Mouse (Mus musculus) CD4-positive, CD25-positive, alpha-beta regulatory T cell, adult 2 months (primary cell): ENCODE measurements around the gene Gm10643.

ENCODE experiments used
- DNase-seq: peaks from one replicate; pipeline ENCODE4 v3.0.0-alpha.2; 2012; ENCODE audit warnings: low read depth, low spot score

Gm10643 gene

DNA sequence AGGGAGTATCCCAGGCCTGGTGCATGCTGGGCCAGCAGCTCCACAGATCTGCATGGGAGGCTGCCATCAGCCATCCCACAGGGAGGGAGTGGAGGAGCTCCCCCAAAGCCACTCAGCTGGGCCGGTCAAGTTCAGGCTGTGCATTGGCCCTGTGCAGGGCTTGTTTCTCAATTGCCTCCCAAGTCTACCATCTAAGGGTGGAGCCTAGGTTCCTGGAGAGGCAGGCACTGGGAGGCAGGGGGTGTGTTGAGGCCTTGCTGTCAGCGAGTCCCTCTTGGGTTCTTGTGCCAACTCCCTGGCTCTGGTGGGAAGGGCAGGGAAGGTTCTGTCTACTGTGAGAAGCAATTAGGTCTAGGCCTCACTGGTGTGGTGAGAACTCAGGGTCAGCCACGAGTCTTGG, 7.0 kb upstream of the Gm10643 start:
- no peak for DNase-seq

DNA sequence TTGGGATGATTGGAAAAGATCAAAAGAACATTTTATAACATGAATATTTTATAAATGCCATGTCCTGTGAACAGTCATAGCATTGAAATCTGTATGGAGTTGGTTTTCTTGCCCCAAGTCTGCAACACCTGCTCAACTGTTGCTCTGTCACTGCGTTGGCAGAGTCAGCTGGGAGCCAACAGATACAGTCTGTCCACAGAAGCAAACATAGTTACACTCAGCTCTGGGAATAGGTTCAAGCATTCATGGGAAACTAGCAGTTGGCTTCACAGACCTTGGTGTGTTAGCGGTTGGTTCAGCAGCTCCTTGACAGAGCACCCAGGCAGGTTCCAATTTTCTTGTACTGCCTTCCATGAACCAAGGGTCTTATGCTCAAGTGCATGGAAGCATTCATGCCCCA, 5.7 kb upstream of the Gm10643 start:
- DNase-seq: no peak

DNA sequence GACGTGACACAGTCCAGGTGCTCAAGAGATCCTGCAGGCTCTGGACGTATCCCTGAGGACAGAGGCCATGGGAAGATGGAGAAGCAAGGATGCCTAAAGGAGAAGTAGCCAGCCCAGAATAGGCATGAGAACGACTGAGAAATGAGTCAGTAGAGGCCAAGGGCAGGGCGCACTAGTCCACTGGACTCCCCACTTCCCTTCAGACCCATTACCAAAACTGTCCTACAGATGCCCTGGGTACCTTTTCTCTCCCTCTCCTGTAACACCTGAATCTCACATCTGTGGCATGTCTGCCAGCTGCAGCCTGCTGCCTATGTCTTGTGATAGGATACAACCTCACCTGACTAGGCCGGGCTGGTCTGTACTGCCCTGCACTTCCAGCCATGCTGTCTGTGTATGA, 5.3 kb upstream of the Gm10643 start:
- no peak for DNase-seq

DNA sequence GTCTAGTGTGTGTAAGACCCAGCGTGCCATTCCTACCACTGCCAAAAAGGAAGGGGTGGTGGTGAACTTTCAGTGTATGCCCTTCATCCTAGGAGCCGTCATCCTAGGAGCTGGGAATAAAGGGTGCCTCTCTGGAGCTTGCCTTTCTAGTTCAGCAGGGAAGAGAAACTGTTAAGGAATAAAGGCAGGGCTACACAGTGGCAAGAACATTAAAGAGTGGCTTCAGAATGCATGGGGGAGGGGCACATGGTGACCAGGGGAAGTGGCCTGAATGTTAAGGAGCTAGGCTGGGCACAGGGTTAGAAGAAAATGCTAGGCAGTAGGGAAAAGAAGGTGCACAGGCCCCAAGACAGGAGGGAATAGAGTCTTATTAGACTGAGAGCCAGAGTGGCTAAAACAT, 4.8 kb upstream of the Gm10643 start:
- DNase-seq: no peak

DNA sequence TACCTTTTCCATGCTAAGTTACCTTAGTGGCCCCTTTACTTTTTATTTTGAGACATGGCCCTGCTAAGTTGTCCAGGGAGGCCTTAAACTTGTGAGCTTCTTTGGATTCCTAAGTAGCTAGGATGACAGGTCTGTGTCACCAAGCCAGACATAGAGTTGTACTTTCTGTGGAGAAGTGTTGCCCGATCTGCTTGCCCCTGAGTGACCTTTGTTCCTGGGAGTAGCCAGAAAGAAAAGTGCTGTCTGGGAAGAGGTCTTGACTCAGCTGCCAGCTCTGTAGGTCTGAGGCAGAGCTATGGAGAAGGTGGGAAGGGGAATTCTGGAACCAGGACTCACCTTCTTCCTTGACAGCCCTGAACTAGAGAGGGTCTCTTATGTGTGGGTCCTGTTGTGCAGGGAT, 4.2 kb upstream of the Gm10643 start:
- no peak for DNase-seq

DNA sequence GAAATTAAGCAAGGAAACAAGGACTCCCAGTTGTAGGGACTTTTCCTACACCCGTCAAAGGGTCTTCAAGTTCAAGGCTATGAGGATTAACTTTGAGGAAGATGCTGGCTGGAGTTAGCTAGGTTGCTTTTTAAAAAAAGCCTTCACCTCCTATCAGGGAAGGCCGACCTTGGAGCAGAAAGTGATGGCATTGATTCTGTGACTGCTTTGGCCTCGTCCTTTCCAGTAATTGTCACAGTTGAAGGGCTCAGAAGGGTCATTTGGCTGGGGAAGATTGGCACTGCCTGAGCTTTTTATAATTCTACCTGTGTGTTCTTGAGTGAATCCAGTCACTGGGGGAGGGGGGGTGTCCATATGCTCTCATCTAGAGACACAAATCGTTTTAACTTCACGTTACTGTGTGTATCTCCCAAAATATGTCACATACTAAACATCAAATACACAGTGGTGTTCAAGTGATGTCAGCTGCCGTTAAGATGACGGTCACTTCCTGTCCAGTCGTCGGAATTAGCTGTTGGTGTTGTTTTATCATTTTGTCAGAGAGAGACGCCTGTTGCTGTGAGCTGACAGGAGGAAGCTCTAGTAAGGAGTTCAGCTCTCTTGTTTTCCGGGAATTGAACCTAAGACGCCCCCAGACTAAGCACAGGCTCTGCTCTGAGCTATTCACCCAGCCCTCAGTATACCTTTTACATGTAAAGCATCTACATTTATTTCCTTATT, 3.5 kb upstream of the Gm10643 start:
- peak; percentile 41 for DNase-seq

DNA sequence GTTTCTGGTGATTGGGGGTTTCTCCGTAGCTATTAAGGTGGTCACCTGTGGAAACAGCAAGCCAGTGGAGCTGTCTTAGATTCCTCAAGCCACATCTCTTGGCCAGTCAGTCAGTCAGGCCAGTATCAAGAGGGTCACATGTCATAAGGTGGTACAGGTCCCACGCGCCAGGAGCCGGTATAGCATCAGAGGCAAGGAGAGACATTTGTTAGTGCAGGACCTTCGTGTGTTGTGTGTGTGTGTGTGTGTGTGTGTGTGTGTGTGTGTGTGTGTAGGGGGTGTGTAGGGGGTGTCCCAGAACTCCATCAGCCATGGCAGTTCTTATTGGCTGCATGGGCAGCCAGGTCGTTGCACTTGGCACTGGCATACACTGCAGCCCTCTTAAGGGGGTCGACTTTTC, 3.0 kb upstream of the Gm10643 start:
- DNase-seq: peak; percentile 29

DNA sequence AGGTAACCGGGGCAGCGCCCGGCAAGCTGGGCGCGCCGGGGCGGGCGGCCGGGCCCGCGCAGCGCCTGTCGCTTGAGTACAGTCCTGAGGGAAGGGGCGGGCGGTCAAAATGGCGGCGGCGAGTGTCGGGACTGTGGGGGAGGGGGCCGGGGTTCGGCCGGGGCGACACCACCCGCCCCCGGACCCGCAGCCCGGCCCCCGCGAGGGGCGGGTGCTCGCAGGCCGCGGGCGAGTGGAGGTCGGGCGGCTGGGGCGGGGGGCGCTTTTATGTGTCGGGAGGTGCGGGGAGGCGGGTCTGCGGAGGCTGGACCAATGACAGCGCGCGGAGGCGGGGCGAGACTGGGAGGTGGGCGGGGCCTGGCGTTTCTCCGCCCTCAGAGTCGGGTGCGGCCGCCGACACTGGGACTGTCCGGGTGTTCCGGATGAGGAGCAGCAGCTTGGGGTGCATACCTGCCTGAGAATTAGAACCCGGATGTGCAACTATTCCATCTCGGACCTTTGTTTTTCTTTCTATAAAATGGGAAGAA, 2.2 kb upstream of the Gm10643 start:
- peak; percentile 97 for DNase-seq

DNA sequence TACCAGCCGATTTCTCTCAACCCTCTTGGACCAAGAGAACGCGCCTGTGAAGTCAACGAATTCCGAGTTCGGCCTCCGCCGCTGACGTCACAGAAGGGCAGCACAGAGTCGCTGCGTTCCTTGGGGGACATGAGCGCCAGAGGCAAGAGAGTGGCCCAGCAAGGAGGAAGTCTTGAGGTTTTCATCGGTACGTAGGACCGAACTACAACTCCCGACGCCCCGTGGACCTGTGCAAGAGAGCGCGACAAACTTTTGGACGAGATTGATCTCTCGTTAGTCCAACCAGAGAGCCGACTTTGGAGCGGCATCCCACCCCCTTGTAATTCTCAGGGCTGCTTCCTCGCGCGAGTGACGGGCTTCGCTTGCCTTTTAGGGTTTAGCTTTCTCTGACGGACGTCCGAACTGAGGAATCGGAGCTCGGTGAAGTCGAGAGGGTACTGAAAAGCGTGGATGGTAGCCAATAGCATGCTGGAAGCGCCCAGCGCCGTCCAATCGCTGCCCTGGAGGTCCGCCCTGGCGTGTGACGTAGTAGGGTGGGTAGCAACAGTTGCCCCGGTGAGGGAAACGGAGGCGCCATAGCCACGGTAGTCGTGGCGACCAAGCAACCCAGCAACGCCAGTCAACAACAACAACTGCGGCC, 1.5 kb upstream of the Gm10643 start, which contains the start of gene Rfx1:
TSS of gene Rfx1 (plus strand) at position 544 of the 640 bp plus-strand sequence.
- peak; percentile 99 for DNase-seq

DNA sequence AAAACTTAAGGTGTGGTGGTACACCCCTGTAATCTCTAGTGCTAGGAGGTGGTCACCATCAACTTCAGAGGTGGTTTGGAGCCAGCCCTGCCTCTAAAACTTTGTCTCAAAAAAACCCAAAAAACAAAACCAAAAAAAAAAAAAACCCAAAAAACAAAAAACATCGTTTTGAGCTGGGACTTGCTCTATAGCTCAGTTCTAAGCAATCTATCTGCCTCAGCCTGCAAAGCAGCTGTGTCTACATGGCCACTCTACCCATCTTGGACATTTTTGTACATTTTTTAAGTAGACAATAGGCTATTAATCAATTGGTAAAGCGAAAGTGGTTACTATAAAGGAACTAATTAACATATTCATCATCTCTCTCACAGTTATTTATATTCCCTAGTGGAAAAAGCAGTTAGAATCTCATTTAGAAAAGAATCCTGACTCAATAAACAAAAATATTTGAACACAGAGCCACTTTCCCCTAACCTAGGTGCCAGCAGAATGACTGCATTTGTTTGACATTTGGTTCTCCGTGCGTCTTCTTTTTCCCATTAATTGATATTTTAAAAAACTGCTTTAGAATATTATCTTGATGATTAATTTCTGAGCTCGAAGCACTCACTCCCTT, 628 bp upstream of the Gm10643 start:
- DNase-seq: peak; percentile 34

DNA sequence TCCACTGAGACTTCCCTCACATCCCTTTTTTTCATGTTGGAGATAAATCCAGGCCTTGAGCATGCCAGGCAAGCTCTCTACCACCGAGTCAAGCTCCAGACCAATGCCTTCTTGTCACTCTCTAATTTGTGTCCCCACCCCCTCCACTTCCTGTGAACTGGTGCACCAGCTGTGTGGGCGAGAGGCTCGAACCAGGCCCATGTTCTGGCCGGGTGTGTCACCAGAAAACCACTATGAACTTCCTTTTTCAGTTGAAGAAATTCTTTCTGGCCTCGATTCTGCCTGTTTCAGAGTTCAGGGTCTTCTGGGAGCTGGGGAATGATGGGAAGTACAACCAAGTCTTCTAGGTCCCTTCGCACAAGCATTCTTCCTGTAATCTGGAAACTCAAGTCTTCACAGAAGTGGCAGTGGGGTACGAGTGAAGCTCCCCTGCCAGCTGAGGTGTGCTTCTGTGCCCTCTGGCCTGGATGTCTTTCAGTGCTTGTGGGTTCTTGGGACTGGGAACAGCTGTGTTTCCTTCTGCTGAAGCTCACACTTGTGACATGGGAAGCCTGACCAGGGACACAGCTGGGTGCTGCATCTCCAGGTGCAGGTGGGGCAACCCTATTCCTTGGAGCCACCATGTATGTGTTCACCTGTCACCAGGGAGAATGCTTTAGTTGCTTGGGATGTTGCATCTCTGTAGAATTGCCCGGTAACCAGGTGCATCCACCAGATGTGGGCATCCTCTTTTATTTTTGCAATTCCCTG, 901 bp downstream of the Gm10643 start:
- DNase-seq: peak; percentile 85

DNA sequence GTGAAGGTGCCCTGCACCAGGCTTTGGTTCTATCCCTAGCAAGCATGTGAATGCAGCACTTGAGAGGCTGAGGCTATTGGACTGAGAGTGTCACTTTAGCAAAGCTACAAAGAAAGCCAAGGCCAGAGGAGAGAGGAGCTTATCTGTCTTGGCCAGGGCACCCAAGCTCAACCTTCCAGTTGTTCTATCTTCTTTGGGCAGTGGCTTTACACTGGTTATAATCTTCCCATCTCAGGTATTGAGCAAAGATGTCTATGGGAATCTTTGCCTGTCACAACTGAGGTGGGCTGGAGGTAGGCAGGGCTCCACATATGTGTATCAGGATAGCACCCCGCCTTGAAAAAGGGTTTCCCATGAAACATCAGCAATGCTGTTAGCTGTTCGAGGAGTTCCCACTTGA, 4.7 kb downstream of the Gm10643 start:
- no peak for DNase-seq

DNA sequence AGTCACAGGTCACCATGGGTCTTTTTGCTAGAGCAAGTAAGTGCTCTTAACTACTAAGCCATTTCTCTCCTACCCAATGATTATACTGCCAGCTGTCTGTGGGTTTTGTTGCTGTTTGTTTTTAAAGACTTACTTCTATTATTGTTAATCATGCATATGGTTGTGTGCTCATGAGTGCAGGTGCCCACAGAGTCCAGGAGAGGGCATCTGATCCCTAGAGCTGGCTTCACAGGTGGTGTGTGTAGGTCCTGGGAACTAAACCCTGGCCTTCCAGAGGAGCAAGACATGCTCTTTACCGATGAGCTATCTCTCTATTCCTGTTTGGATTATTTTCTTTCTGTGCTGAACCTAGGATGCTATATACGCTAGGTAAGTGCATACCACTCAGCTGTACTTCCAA, 5.7 kb downstream of the Gm10643 start:
- DNase-seq: peak; percentile 27

DNA sequence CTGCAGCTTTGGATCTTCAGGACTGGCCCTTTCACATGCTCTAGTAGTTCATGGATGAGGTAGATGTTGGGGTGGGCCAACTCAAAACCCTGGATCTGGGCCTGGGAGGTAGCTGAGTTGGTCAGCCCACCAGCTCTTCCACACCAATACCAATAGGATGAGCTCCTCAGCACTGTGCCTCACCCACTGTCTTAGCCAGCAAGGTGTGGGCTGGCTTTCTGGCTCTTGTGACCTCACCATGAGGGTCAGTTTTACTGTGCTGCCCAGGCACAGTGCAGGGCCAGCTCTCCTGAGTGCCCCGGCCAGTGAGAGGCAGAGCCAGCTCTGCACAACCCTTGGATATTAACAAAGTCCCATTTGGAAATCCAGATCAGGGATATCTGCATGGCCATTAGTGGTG, 7.1 kb downstream of the Gm10643 start:
- DNase-seq: no peak

DNA sequence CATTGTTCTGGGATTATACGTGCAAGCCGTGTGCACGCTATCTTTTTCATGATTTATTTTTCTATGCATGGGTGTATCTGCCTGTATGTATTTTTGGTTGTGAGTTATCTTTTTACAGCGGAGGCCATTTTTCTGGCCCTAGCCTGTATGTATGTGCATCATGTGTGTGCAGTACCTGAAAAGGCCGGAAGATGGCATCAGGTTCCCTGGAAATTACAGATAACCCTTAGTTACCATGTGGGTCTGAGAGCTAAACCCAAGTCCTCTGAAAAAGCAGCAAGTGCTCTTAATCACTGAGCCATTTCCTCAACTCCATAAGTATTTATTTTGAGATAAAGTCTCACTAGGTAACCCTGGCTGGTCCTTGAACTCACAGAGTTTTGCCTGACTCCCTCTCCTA, 11.7 kb downstream of the Gm10643 start:
- no peak for DNase-seq

DNA sequence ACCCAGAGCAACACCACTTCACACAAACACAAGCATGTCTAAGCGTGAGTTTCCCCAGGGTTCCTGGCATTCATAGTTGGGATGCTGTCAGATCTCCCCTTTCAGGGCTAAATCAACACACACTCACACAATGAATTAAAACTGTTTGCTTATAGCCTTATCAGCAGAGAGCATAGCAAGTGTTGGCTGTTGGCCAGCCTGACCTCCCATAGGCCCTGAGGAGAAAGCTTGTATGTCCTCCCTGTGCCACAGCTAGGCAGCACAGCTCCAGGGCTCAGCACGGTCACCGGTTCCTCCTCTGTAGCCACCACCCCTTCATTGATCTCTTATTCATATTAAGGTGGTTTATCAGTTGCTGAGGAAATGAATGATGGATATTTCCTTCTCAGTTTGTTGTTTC, 12.2 kb downstream of the Gm10643 start:
- DNase-seq: no peak

DNA sequence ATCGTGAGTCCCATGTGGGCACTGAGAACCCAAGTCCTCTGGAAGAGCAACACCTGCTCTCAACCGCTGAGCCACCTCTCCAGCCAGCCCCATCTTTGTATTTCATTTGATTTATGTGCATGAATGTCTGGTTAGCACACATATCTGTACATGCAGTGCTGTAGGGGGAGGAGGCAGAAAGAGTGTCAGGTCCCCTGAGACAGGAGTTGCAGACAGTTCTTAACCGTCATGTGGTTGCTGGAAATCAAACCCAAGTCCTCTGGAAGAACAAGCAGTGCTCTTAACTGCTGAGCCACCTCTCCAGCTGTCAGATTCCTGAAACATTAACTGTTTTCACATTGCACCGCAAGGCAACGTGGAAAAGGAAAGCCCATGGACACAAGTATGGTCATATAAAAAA, 16.8 kb downstream of the Gm10643 start:
- no peak for DNase-seq

DNA sequence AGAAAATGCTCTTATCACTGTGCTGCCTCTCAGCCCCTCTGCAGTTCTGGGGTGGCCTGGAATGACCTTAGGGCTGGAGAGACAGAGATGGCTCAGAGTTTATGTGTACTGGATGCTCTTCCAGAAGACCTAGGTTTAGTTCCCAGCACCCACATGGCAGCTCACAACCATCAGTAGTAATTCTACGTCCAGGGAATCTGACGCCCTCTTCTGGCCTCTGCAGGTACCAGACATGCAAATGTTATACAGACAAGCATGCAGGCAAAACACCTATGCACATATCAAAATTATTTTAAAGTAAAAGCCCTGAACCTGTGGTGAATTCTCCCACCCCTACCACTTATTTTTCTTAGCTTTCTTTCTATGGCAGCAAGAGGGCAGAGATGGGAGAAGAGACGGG, 18.4 kb downstream of the Gm10643 start:
- no peak for DNase-seq

DNA sequence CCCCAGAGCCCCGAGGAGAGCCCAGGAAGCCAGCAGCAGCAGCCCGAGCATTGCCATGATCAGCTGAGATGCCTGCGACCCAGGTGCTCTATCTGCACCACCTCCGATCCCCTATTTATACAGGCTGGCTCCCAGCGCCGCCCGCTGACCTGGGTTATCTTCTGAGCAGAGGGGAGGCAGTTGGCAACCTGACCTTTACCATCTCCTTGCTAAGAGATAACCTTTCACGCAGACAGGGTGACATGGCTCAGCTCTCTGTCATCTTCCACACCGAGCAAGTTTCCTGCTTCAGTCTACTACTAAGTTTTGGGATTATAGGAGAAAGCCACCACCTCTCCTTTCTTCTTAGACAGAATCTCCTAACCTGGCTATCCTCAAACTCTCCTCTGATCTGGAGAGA, 20.0 kb downstream of the Gm10643 start, which contains the start of gene Rln3:
TSS of gene Rln3 (minus strand) at position 101 of the 400 bp plus-strand sequence.
- peak; percentile 43 for DNase-seq

DNA sequence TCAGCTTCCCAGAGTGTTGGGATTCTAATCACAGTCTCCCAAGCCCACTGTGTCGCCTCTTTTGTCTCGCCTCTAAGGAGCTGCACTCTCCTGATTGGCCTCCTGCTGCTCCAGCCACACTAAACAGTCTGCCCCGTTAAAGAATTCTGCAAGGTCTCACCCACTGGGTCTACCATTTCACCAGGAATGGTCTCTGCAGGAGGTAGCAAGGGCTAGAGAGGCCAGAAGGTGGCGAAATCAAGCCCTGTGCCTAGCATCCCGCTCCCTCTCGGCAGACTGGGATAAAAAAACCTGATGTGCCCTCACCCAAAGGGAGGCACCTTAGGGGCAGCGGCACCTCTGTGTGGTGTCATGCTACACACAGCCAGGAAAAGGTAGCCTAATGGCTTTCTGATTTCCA, 20.8 kb downstream of the Gm10643 start:
- DNase-seq: no peak

DNA sequence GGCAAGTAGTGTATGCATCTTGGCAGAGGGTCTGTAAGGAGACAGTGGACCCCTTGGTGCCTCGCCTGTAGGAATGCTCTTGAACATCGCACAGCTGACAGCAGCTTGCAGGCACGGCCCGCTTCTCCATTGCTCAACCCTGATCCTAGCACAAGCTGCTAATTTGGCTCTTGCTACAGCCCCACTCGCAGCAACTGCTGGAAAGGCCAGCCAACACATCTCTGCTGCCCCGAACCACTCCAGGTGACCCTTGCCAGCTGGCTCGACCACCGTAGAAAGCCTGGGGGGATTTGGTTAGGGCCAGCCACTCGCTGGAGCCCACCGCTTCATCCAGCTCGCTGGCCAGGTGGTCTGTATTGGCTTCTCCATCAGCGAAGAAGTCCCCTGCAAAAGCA, 22.0 kb downstream of the Gm10643 start:
- no peak for DNase-seq
